Mouse (Mus musculus): ENCODE data around the gene Pakap. TPM values are rescaled to one million over a fixed set of nuclear protein-coding genes. Genes with fewer than 3 reads are reported as not detected.

The Pakap gene
- polyA plus RNA-seq (2014; fragmentation: Nextera tagmentation; extraction: Ambion mirVana) = 6.4 and 10.7 TPM in 2 replicates

DNA sequence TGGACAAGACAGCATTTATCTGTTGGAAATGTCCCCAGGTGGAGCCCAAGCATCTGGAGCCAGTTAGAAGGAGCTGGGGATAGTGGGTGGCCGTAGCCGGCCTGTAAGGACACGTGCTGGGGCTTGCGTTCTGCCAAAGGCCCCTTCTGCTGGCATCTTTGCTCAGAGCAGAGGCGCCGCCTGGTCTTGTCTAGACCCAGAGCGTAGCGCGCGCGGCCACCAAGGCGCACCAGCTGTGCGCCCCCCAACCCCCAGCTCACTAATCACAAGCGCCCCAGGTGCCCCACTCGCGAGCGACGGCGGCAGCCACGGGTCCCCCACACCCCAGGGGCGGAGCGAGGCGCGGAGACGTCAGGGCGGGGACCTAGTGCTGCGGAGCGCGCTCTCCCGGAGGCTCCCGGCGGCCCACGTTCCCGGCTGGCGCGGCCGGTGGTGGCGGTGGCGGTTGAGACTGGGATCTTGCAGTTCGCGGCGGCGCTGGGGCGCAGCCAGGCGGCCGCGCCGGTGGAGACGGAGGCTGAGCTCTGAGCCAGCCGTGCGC lies at the start of gene Pakap:
Pakap (plus strand) TSS at position 514 of the 541 bp plus-strand sequence.
- Histone ChIP-seq H3K36me3 (ENCODE audit: control insufficient read depth, insufficient read depth, low read length) (no peaks in the 10 kb centered on the region), H3K4me1 (ENCODE audit: control insufficient read depth, insufficient read depth, low read length) (no peaks in the 10 kb centered on the region; the same call in 1 of the 2 replicates), H3K4me3 (replicated peaks; ENCODE audit: low read depth, low read length) (peak within 1 kb of the TSS; percentile 50), H3K9me3 (ENCODE audit: control insufficient read depth, low read length) (no peaks in the 10 kb centered on the region), H3K27ac (replicated peaks; ENCODE audit: low read depth, low read length) (peak within 1 kb of the TSS; percentile 77), H3K4me2 (ENCODE audit: low read length) (peak within 1 kb of the TSS; percentile 84), H3K27me3 (ENCODE audit: control insufficient read depth, insufficient read depth, low read length) (no peaks in the 10 kb centered on the region), H3K9ac (replicated peaks; ENCODE audit: low read length) (peak within 1 kb of the TSS; percentile 72)
- peak; percentile 80 for DNase-seq
- peak; percentile 84 for ATAC-seq (ENCODE audit: low FRiP score, low TSS enrichment)
- WGBS = under 1% methylated on average over 47 of the region's 51 CpGs

- no peaks in the 10 kb centered on the region for H3K27me3 ChIP-seq (ENCODE audit: control insufficient read depth, insufficient read depth, low read length)
- H3K9me3 ChIP-seq (ENCODE audit: control insufficient read depth, low read length) = no peaks in the 10 kb centered on the region
- DNase-seq = no peak
- no peak overlapping the region for H3K9ac ChIP-seq (replicated peaks; ENCODE audit: low read length)
- H3K4me2 ChIP-seq (ENCODE audit: low read length) = no peak overlapping the region
- no peak overlapping the region for H3K27ac ChIP-seq (replicated peaks; ENCODE audit: low read depth, low read length)
- 95% methylated on average over 15 of the region's 15 CpGs for WGBS
- no peak overlapping the region for H3K4me3 ChIP-seq (replicated peaks; ENCODE audit: low read depth, low read length)
- H3K36me3 ChIP-seq (ENCODE audit: control insufficient read depth, insufficient read depth, low read length) = no peaks in the 10 kb centered on the region
- H3K4me1 ChIP-seq (ENCODE audit: control insufficient read depth, insufficient read depth, low read length) = no peaks in the 10 kb centered on the region
- ATAC-seq (ENCODE audit: low FRiP score, low TSS enrichment) = no peak
These were observed 44.5 kb upstream of the Pakap start for GRCm38 (mm10) chr4:57523456-57523855.

GRCm38 (mm10) chr4:57524461-57524860 lies 43.5 kb upstream of the Pakap start:
- ATAC-seq (ENCODE audit: low FRiP score, low TSS enrichment) = no peak
- Histone ChIP-seq H3K9ac (replicated peaks; ENCODE audit: low read length) (no peak overlapping the region), H3K27ac (replicated peaks; ENCODE audit: low read depth, low read length) (no peak overlapping the region), H3K27me3 (ENCODE audit: control insufficient read depth, insufficient read depth, low read length) (no peaks in the 10 kb centered on the region), H3K4me2 (ENCODE audit: low read length) (no peak overlapping the region), H3K4me3 (replicated peaks; ENCODE audit: low read depth, low read length) (no peak overlapping the region), H3K4me1 (ENCODE audit: control insufficient read depth, insufficient read depth, low read length) (no peaks in the 10 kb centered on the region), H3K36me3 (ENCODE audit: control insufficient read depth, insufficient read depth, low read length) (no peaks in the 10 kb centered on the region), H3K9me3 (ENCODE audit: control insufficient read depth, low read length) (no peaks in the 10 kb centered on the region)
- WGBS = 80% methylated on average over 3 of the region's 3 CpGs
- no peak for DNase-seq

- Histone ChIP-seq H3K27me3 (ENCODE audit: control insufficient read depth, insufficient read depth, low read length) (no peaks in the 10 kb centered on the region), H3K9me3 (ENCODE audit: control insufficient read depth, low read length) (no peaks in the 10 kb centered on the region), H3K36me3 (ENCODE audit: control insufficient read depth, insufficient read depth, low read length) (no peaks in the 10 kb centered on the region), H3K4me1 (ENCODE audit: control insufficient read depth, insufficient read depth, low read length) (no peaks in the 10 kb centered on the region), H3K27ac (replicated peaks; ENCODE audit: low read depth, low read length) (no peak overlapping the region), H3K9ac (replicated peaks; ENCODE audit: low read length) (no peak overlapping the region), H3K4me2 (ENCODE audit: low read length) (no peak overlapping the region), H3K4me3 (replicated peaks; ENCODE audit: low read depth, low read length) (no peak overlapping the region)
- DNase-seq (no peak), ATAC-seq (ENCODE audit: low FRiP score, low TSS enrichment) (no peak)
- WGBS = 87% methylated on average over 9 of the region's 9 CpGs
These were observed 42.6 kb upstream of the Pakap start for GRCm38 (mm10) chr4:57525221-57526011.

GRCm38 (mm10) chr4:57528296-57528695 lies 39.7 kb upstream of the Pakap start:
- Histone ChIP-seq H3K9ac (replicated peaks; ENCODE audit: low read length) (no peak overlapping the region), H3K27me3 (ENCODE audit: control insufficient read depth, insufficient read depth, low read length) (no peaks in the 10 kb centered on the region), H3K9me3 (ENCODE audit: control insufficient read depth, low read length) (no peaks in the 10 kb centered on the region), H3K36me3 (ENCODE audit: control insufficient read depth, insufficient read depth, low read length) (no peaks in the 10 kb centered on the region), H3K27ac (replicated peaks; ENCODE audit: low read depth, low read length) (no peak overlapping the region), H3K4me2 (ENCODE audit: low read length) (no peak overlapping the region), H3K4me1 (ENCODE audit: control insufficient read depth, insufficient read depth, low read length) (no peaks in the 10 kb centered on the region), H3K4me3 (replicated peaks; ENCODE audit: low read depth, low read length) (no peak overlapping the region)
- ATAC-seq (ENCODE audit: low FRiP score, low TSS enrichment) (no peak), DNase-seq (no peak)

- 81% methylated on average over 6 of the region's 6 CpGs for WGBS
- H3K27me3 ChIP-seq (ENCODE audit: control insufficient read depth, insufficient read depth, low read length) = no peaks in the 10 kb centered on the region
- H3K9me3 ChIP-seq (ENCODE audit: control insufficient read depth, low read length) = no peaks in the 10 kb centered on the region
- H3K36me3 ChIP-seq (ENCODE audit: control insufficient read depth, insufficient read depth, low read length) = no peaks in the 10 kb centered on the region
- no peak overlapping the region for H3K9ac ChIP-seq (replicated peaks; ENCODE audit: low read length)
- ATAC-seq (ENCODE audit: low FRiP score, low TSS enrichment) (no peak), DNase-seq (no peak)
- peaks cover 5% of the 10 kb centered on the region; the same call in 1 of the 2 replicates for H3K4me1 ChIP-seq (ENCODE audit: control insufficient read depth, insufficient read depth, low read length)
- H3K4me3 ChIP-seq (replicated peaks; ENCODE audit: low read depth, low read length) = no peak overlapping the region
- no peak overlapping the region for H3K4me2 ChIP-seq (ENCODE audit: low read length)
- no peak overlapping the region for H3K27ac ChIP-seq (replicated peaks; ENCODE audit: low read depth, low read length)
These were observed 34.3 kb upstream of the Pakap start for GRCm38 (mm10) chr4:57533686-57534085.

- H3K4me3 ChIP-seq (replicated peaks; ENCODE audit: low read depth, low read length) = no peak overlapping the region
- no peaks in the 10 kb centered on the region for H3K9me3 ChIP-seq (ENCODE audit: control insufficient read depth, low read length)
- no peak overlapping the region for H3K27ac ChIP-seq (replicated peaks; ENCODE audit: low read depth, low read length)
- H3K27me3 ChIP-seq (ENCODE audit: control insufficient read depth, insufficient read depth, low read length) = no peaks in the 10 kb centered on the region
- H3K9ac ChIP-seq (replicated peaks; ENCODE audit: low read length) = no peak overlapping the region
- WGBS = 67% methylated on average over 6 of the region's 6 CpGs
- DNase-seq (no peak), ATAC-seq (ENCODE audit: low FRiP score, low TSS enrichment) (no peak)
- peaks cover 5% of the 10 kb centered on the region; the same call in 1 of the 2 replicates for H3K4me1 ChIP-seq (ENCODE audit: control insufficient read depth, insufficient read depth, low read length)
- no peak overlapping the region for H3K4me2 ChIP-seq (ENCODE audit: low read length)
- no peaks in the 10 kb centered on the region for H3K36me3 ChIP-seq (ENCODE audit: control insufficient read depth, insufficient read depth, low read length)
These were observed 33.7 kb upstream of the Pakap start for GRCm38 (mm10) chr4:57534232-57534631.

GRCm38 (mm10) chr4:57535087-57535486 lies 32.9 kb upstream of the Pakap start:
- Histone ChIP-seq H3K4me2 (ENCODE audit: low read length) (no peak overlapping the region), H3K4me1 (ENCODE audit: control insufficient read depth, insufficient read depth, low read length) (peaks cover 5% of the 10 kb centered on the region; the same call in 1 of the 2 replicates), H3K9ac (replicated peaks; ENCODE audit: low read length) (no peak overlapping the region), H3K4me3 (replicated peaks; ENCODE audit: low read depth, low read length) (no peak overlapping the region), H3K27me3 (ENCODE audit: control insufficient read depth, insufficient read depth, low read length) (no peaks in the 10 kb centered on the region), H3K27ac (replicated peaks; ENCODE audit: low read depth, low read length) (no peak overlapping the region), H3K36me3 (ENCODE audit: control insufficient read depth, insufficient read depth, low read length) (no peaks in the 10 kb centered on the region), H3K9me3 (ENCODE audit: control insufficient read depth, low read length) (no peaks in the 10 kb centered on the region)
- ATAC-seq (ENCODE audit: low FRiP score, low TSS enrichment) (no peak), DNase-seq (no peak)
- 95% methylated on average over 4 of the region's 4 CpGs for WGBS
